Mouse (Mus musculus) gastrocnemius, postnatal 4 days (tissue): ENCODE measurements around the gene Hmgb2. TPM values are rescaled to one million over a fixed set of nuclear protein-coding genes. Genes with fewer than 3 reads are reported as not detected.

ENCODE experiments used
- DNase-seq, 2 experiments: peaks; one replicate each; pipeline ENCODE4 v3.0.0; 2021 to 2022; ENCODE audit warnings: low spot score in 2 of 2, mixed read lengths in 2 of 2
- total RNA-seq, 2 experiments: library from RNA; stranded (reverse); gene quantifications; 2 replicates each; pipeline ENCODE4 v1.2.3; 2021

Hmgb2 gene
- total RNA-seq, 2 experiments from 2014 or later = 99.6 to 103 TPM

DNA sequence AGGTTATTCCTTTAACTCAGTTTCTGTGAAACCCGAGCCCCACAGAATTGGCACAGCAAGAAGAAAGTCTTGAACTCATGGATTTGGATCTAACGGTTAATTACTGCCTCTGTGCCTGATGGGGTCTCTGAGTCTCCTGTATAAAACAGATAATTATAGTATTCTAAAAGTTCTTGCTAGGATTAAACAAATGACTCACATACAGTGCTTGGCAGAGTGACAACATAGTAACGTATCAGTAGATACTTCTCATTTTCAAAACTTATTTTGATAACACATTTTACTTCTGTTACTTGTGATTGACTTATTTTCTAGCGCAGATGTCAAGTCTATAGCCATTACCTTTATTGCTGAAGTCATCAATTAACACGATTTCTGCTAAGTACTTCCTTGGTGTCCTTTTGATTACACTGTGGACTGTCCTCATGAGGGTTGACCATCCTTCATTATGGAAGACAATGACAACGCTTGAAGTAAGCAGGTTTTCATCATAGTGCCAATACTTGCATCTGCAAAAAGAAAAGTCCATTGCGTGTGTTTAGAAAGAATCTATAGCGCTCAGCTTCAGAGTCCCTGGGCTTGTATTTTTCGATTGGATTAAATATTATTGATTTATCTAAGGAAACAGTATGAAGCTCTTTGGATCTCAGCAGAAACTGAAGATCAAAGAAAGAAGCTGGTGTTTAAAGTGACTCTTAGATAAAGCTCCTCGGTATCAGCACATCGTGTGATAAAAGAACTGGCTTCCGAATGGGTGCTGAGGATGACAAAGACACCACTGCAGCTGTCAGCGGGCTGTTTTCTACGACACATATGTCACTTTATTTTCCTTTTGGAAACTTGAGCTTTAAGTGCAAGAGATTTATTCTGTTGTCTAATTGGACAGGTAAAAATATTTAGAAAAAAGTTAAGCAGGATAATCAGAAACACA is 40.7 kb downstream of the Hmgb2 start:
- DNase-seq = no peak

DNA sequence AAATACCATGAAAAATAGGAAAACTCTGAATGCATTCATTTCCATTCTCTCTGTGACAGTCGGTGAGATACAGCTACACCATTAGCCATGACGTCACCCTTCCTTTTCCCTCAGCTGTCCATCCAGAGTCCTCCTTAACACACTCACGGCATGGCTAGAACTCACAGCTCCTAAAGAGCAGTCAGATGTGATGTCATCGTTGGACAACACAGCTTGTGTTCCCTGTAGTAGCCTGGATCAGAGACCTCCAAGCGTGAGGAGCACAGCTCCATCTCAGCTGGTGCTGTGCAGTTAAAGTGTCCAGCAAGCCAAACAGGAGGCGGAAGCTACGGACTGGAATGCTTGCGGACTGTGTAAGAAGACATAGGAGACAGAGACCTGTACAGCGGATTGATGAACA is 49.2 kb downstream of the Hmgb2 start:
- no peak for DNase-seq

DNA sequence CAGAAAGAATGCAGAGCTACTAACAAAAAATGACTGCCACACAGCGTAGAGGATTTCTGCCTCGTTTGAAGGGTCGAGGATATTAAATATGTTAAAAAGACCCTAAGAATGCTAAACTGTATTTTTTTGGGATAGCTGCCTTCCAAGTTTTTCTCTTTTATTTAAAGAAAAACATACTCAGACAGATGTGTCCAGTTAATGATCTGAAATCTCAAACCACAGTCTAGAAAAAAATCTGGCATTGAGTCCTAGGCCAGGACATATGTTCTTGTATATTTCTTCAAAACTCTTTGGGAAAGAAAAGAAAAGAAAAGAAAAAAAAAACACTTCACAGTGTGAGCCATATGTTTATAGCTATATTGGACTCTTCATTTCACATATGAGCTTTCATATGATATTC is 51.0 kb downstream of the Hmgb2 start:
- DNase-seq = no peak

DNA sequence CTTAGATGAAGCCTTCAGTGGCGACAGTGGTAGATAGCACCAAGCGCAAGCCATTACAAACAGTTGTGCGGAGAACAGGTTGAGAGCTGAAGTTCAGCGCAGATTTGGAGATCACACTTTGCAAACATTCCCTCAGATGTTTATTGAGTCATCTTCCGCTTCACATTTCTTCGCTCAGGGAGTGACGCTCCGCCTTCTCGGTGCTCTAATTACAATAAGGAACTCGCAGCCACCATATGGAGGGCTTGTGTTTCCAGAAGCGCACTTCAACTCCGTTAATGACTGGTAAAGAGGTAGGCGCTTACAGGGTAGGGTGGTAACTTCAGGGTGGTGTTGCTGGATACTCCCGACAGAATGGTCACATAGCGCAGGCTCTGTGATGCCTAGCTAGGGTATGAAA is 52.0 kb downstream of the Hmgb2 start:
- no peak for DNase-seq

DNA sequence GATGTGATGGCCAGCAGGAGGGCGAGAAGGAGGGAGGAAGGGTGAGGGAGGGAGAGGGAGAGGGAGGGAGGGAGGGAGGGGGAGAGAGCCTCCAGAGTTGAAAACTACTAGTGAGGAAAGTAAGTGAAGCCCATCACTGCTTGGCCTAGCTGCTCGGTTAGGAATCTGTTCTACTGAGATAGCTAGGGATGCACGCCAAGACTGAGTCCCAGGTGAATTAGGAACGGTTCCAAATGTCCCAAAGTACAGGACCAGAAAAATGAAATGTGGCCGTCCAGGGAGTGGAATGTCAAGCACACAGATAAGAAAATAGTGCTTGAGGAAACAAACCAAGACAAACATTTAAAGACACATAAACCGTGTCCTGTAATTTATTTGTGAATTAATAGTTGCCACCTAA is 53.3 kb downstream of the Hmgb2 start:
- no peak for DNase-seq

Other genes starting within 250 kb of the Hmgb2 start
- 1 to 10 TPM; 1.5 to 1.6 TPM for gene Hand2, start 190.9 kb upstream of the Hmgb2 start, total RNA-seq
- under 1 TPM in 1 of 2 experiments, not detected in 1; 0.42 TPM for gene Scrg1, start 56.0 kb upstream of the Hmgb2 start, total RNA-seq
- 10 to 100 TPM; 25.3 to 31.6 TPM for gene Sap30, start 24.0 kb upstream of the Hmgb2 start, total RNA-seq
- gene Galnt7, start 141.1 kb downstream of the Hmgb2 start, total RNA-seq = 1 to 10 TPM; 8.7 to 8.9 TPM